Mouse (Mus musculus) C2C12 (cell line): ENCODE measurements around the gene Gmpr.

Experiments used
- CTCF ChIP-seq: IDR thresholded peaks from one replicate; pipeline ENCODE4 v1.5.1; 2011; ENCODE audit not compliant: control insufficient read depth, insufficient read depth, insufficient read length
- MAX ChIP-seq: IDR thresholded peaks from one replicate; pipeline ENCODE4 v1.6.1; 2011; ENCODE audit warnings: mild to moderate bottlenecking, control low read depth
- USF1 ChIP-seq: IDR thresholded peaks from one replicate; pipeline ENCODE4 v1.6.1; 2011; ENCODE audit warnings: low read depth, mild to moderate bottlenecking, control low read depth, moderate library complexity

- TF ChIP-seq USF1 = no peak
- no peak for TF ChIP-seq CTCF
- TF ChIP-seq MAX = no peak
These were observed 29.9 kb downstream of the Gmpr start for GRCm38 (mm10) chr13:45537110-45537509.
